Mouse (Mus musculus): ENCODE results near the gene Bcat1.
A peak's percentile ranks its signal among the peaks of the same experiment; 100 is the strongest.
"Not testable (repeated sequence)": the region's sequence is repeated elsewhere in the genome, so short reads cannot be mapped to it uniquely, and the experiment has no call there.

Gene Bcat1

GRCm38 (mm10) chr6:145075548-145076224, at the start of gene Bcat1:
Gene Bcat1 (minus strand): TSS chr6:145076184.
- DNase-seq = no peak

- DNase-seq = no peak
Observed at GRCm38 (mm10) chr6:145125591-145126113, 49.7 kb upstream of the Bcat1 start.

GRCm38 (mm10) chr6:145124621-145125020, 48.6 kb upstream of the Bcat1 start:
- DNase-seq = no peak

DNA sequence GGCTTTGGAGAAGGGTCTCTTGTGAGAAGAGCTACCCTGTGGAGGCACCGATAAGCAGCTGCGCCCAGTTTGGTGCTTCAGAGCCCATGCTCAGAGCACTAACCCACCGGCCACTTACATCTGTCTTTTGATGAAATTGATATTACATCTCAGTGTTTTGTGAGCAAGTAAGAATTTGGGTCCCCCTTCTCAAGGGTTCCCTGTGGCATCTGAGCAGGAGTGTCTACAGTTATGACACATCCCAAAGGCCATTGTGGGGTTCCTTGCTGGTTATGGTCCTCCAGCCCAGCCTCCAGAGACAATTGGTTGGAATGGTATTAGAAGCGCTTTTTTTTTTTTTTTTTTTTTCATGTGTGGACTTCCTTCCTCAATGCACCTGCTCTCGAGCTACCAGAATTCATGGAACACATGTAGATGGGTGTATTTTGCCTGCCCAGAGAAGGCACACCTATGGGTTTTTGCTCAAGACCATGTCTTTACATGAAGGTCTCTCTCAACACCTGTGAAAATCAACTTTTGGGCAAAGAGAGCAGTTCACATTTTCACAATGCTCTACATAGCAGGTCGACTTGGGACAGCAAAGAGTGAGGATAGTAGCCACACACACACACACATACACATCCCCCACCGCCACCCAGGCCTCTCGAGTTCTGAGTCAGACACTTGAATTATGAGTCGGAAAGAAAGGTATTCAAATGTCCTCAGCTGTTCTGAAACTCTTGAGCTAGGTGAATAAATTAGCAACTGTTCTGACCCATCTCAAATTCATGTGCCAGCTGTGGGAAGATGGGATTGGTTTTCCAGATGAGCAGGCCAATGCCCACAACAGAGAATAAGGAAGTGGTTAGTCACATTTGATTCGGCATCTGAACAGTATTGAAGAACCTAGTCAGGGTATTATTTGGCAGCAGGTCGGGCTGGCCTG, 47.4 kb upstream of the Bcat1 start:
- DNase-seq = no peak

GRCm38 (mm10) chr6:145122423-145123059, 46.6 kb upstream of the Bcat1 start:
- no peak for DNase-seq

- peak; percentile 16 for DNase-seq
Observed at GRCm38 (mm10) chr6:145121590-145122420, 45.8 kb upstream of the Bcat1 start.

DNA sequence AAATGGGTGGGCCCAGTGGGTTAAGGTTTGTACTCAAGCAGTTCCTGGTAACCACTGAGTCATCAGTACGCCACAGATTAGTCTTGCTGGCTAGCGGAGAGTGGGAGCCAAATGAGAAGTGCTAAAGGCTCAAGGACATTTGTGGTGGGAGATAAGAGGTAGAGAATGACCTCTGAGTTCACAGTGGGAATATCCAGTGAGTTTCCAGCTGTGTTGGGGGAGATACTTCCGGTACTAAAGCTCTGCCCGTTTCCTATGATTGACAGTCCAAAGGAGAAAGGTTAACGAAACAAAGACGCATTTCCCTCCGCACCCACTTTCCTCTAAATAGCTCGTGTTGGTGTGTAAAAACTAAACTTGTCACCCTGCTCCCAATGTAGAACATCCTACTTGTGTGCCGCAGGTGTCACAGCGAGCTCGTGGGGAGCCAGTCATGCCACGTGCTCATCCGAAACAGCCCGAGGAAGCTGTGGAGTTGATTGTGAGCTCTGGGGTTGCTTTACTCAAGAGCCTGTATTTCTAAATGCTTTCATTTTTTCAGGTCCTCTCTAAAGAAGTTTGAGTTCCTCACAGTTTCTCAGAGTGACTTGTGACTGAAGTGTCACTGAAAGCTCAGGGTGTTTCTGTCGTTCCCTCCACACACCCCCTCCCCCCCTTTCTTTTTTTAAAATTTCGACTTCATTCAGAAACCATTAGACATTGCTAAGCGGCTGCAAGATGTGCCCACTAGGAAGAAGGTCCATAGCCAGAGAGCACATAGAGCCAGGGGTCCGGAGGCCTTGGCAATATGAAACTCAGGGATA, 45.0 kb upstream of the Bcat1 start:
- no peak for DNase-seq

DNA sequence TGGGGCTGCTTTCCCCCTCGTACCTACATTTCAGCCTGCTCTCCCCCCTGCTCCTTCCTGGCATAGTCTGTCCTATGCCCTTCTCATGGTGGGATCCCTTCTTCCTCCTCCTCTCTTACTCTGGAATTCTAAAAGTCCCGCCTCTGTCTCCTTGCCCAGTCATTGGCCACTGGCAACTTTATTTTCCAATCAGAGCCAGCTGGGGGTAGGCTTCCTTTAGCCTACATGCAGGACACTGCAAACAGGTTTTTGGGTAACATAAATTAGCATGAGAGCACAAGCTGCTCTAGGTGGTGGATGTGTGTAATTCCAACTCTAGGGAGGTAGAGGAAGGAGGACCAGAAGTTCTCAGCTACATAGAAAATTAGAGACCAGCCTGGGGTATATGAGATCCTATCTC, 44.1 kb upstream of the Bcat1 start:
- DNase-seq = no peak

- no peak for DNase-seq
Observed at GRCm38 (mm10) chr6:145116098-145116672, 40.2 kb upstream of the Bcat1 start.

- no peak for DNase-seq
Observed at GRCm38 (mm10) chr6:145115476-145116097, 39.6 kb upstream of the Bcat1 start, which contains the start of gene Lrmp. Gene Lrmp (plus strand): TSS chr6:145115653.

DNA sequence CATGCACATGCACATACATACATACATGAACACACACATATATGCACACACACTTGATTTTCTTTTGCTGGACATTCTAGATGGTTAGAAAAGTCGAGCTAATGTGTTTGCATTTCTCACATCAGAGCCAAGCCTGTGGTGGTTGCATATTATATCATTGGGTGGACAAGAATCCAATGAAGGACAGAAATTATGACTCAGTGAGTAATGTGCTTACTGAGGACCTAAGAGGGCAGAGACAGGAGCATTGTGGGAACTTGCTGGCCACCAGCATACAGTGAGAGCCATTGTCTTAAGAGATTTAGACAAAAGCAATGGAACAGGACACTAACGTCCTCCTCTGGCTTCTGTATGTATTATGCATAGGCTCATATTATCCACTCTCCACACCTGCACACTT, 38.6 kb upstream of the Bcat1 start:
- no peak for DNase-seq

- DNase-seq = no peak
Observed at GRCm38 (mm10) chr6:145112865-145113264, 36.9 kb upstream of the Bcat1 start.

- DNase-seq = no peak
Observed at GRCm38 (mm10) chr6:145110786-145111185, 34.8 kb upstream of the Bcat1 start.

- no peak for DNase-seq
Observed at GRCm38 (mm10) chr6:145106163-145106842, 30.3 kb upstream of the Bcat1 start.

- no peak for DNase-seq
Observed at GRCm38 (mm10) chr6:145105439-145105838, 29.5 kb upstream of the Bcat1 start.

- no peak for DNase-seq
Observed at GRCm38 (mm10) chr6:145104241-145104939, 28.4 kb upstream of the Bcat1 start.

- no peak for DNase-seq
Observed at GRCm38 (mm10) chr6:145100923-145101322, 24.9 kb upstream of the Bcat1 start.

DNA sequence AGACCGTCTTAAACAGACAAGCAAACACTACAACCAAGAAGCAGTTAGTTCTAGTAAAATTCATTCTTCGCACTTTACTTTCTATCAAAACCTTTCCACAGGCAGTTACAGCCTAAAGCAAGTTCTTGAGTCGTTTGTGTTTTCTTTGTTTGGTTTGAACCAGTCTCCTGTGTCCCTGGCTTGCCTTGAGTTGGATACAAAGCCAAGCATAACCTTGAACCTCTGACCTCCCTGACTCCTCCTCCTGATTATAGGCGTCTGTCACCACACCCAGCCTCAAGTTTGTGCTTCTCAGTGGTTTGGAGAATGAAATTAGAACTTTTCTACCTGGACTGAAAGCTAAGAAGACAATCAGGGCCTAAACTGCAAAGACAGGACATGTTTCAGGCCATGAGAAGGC, 18.4 kb upstream of the Bcat1 start:
- DNase-seq = no peak

GRCm38 (mm10) chr6:145093038-145093622, 17.1 kb upstream of the Bcat1 start:
- DNase-seq = not testable (repeated sequence)
